Mouse (Mus musculus) ES-E14 (cell line): ENCODE data around the gene Lrrc75a. TPM values are rescaled to one million over a fixed set of nuclear protein-coding genes. Genes with fewer than 3 reads are reported as not detected.

Experiments used
- DNase-seq: peaks from one replicate; pipeline ENCODE4 v3.0.0-alpha.2; 2013; ENCODE audit warnings: low read depth, low spot score
- H3K27ac ChIP-seq: 2 replicates; pipeline ENCODE4 v1.5.1; 2012; ENCODE audit warnings: low read depth, mild to moderate bottlenecking, low read length, moderate library complexity, mixed read lengths; ENCODE audit not compliant: poor library complexity, insufficient read depth, severe bottlenecking
- H3K36me3 ChIP-seq: 2 replicates; pipeline ENCODE4 v1.6.1; 2012; ENCODE audit warnings: mild to moderate bottlenecking, low read length, moderate library complexity, mixed read lengths; ENCODE audit not compliant: control insufficient read depth, poor library complexity, insufficient read depth, severe bottlenecking
- H3K4me1 ChIP-seq, 2 experiments: fragments of 150-350 bp in 1 of 2; sonication (generic) in 1 of 2; 2 replicates each; pipeline ENCODE4 v1.6.1; 2012; ENCODE audit warnings: low read length in 2 of 2, mild to moderate bottlenecking in 1 of 2, mixed read lengths in 1 of 2; ENCODE audit not compliant: control insufficient read depth in 2 of 2, insufficient read depth in 2 of 2, poor library complexity in 1 of 2
- H3K4me3 ChIP-seq, 2 experiments: fragments of 150-350 bp in 1 of 2; sonication (generic) in 1 of 2; 2 replicates each; pipeline ENCODE4 v1.5.1; 2012; ENCODE audit warnings: low read length in 2 of 2, low read depth in 1 of 2, mild to moderate bottlenecking in 1 of 2, mixed read lengths in 1 of 2; ENCODE audit not compliant: insufficient read depth in 1 of 2, poor library complexity in 1 of 2, severe bottlenecking in 1 of 2
- H3K9ac ChIP-seq: 2 replicates; pipeline ENCODE4 v1.6.1; 2012; ENCODE audit warnings: low read depth, mild to moderate bottlenecking, low read length, mixed read lengths; ENCODE audit not compliant: poor library complexity, insufficient read depth, severe bottlenecking
- H3K9me3 ChIP-seq: fragments of 150-350 bp; sonication (generic); 2 replicates; pipeline ENCODE4 v1.6.1; 2012; ENCODE audit warnings: low read depth, mild to moderate bottlenecking, low read length; ENCODE audit not compliant: control insufficient read depth, insufficient read depth
- CHD2 ChIP-seq: IDR thresholded peaks from 2 replicates; pipeline ENCODE4 v1.6.1; 2014; ENCODE audit warnings: mild to moderate bottlenecking, low read depth, low read length, inconsistent platforms
- HCFC1 ChIP-seq: IDR thresholded peaks from 2 replicates; pipeline ENCODE4 v1.6.1; 2012; ENCODE audit warnings: low read length, inconsistent platforms, borderline replicate concordance; ENCODE audit not compliant: insufficient read depth
- MAFK ChIP-seq: IDR thresholded peaks from 2 replicates; pipeline ENCODE4 v1.6.1; 2014; ENCODE audit warnings: mild to moderate bottlenecking, low read depth, low read length, inconsistent platforms; ENCODE audit not compliant: insufficient read depth
- ZC3H11A ChIP-seq: IDR thresholded peaks from 2 replicates; pipeline ENCODE4 v1.6.1; 2012; ENCODE audit warnings: low read depth, mild to moderate bottlenecking, inconsistent platforms, low read length, borderline replicate concordance
- ZNF384 ChIP-seq: IDR thresholded peaks from 2 replicates; pipeline ENCODE4 v1.6.1; 2012; ENCODE audit warnings: low read depth, low read length, inconsistent platforms
- in situ Hi-C, 2 experiments: fragments of 600-800 bp; cut with MboI; formaldehyde crosslinking; loops; one replicate each; pipeline ENCODE4 v1.15.1; 2025; ENCODE audit warnings: low sequenced_read_pairs in 2 of 2, inconsistent platforms in 1 of 2; ENCODE audit not compliant: unreplicated experiment in 2 of 2
- total RNA-seq: library from RNA; depleted of rRNA; stranded (reverse); fragments of 300-350 nt; gene quantifications from 2 replicates; pipeline ENCODE4 v1.2.3, GENCODE M21; 2012

Lrrc75a gene
- total RNA-seq, 1 experiment = 9.9 TPM

- Histone ChIP-seq H3K9ac (no peak overlapping the region), H3K4me1 (peaks cover 4 to 6% of the 10 kb centered on the region in 2 experiments; a peak in 2 of 4 replicates), H3K27ac (no peak overlapping the region), H3K4me3 (no peak overlapping the region), H3K36me3 (peaks cover 2% of the 10 kb centered on the region; the same call in 1 of the 2 replicates), H3K9me3 (no peaks in the 10 kb centered on the region)
- TF ChIP-seq HCFC1 (no peak), ZNF384 (no peak), MAFK (no peak)
- in situ Hi-C loops = no loop called here
- DNase-seq = no peak
Observed at GRCm38 (mm10) chr11:62621079-62621478, 27.2 kb downstream of the Lrrc75a start.

- Histone ChIP-seq H3K4me3 (no peak overlapping the region), H3K9ac (no peak overlapping the region), H3K36me3 (peaks cover 2% of the 10 kb centered on the region; the same call in 1 of the 2 replicates), H3K4me1 (peaks cover 0 to 2% of the 10 kb centered on the region in 2 experiments; a peak in 1 of 4 replicates), H3K9me3 (no peaks in the 10 kb centered on the region), H3K27ac (no peak overlapping the region)
- in situ Hi-C loops = no loop called here
- TF ChIP-seq MAFK (no peak), ZNF384 (no peak), HCFC1 (no peak), CHD2 (no peak), ZC3H11A (no peak)
- no peak for DNase-seq
Observed at GRCm38 (mm10) chr11:62615456-62615855, 32.9 kb downstream of the Lrrc75a start.

GRCm38 (mm10) chr11:62614876-62615410 is 33.4 kb downstream of the Lrrc75a start:
- no peak for TF ChIP-seq MAFK
- TF ChIP-seq CHD2 = no peak
- no peak for TF ChIP-seq ZC3H11A
- TF ChIP-seq HCFC1 = no peak
- TF ChIP-seq ZNF384 = no peak
- no peaks in the 10 kb centered on the region for H3K9me3 ChIP-seq
- peaks cover 2% of the 10 kb centered on the region; the same call in 1 of the 2 replicates for H3K36me3 ChIP-seq
- no peak overlapping the region for H3K9ac ChIP-seq
- H3K4me1 ChIP-seq = peaks cover 0 to 2% of the 10 kb centered on the region in 2 experiments; a peak in 1 of 4 replicates
- no peak overlapping the region for H3K4me3 ChIP-seq
- in situ Hi-C loops = loop anchor here in 1 of 2 experiments (5.0 kb wide), 1 partner anchor 62 kb away; no protein-coding TSS in a partner anchor
- DNase-seq = no peak
- H3K27ac ChIP-seq = no peak overlapping the region

GRCm38 (mm10) chr11:62613657-62614365 is 34.5 kb downstream of the Lrrc75a start:
- H3K27ac ChIP-seq = no peak overlapping the region
- peak overlapping the region in 1 of 2 experiments; percentile 33; a peak in 3 of 4 replicates for H3K4me3 ChIP-seq
- no peaks in the 10 kb centered on the region for H3K9me3 ChIP-seq
- TF ChIP-seq MAFK = no peak
- TF ChIP-seq ZC3H11A = no peak
- no peak for TF ChIP-seq ZNF384
- TF ChIP-seq CHD2 = 0 out of 2 replicates have a peak, but pooled peaks have one; percentile 13
- 0 out of 2 replicates have a peak, but pooled peaks have one; percentile 35 for TF ChIP-seq HCFC1
- in situ Hi-C loops = loop anchor here in 1 of 2 experiments (5.0 kb wide), 1 partner anchor 63 kb away; no protein-coding TSS in a partner anchor
- peaks cover 0 to 4% of the 10 kb centered on the region in 2 experiments; a peak in 1 of 4 replicates for H3K4me1 ChIP-seq
- peak; percentile 97 for DNase-seq
- peak overlapping the region; percentile 27 for H3K9ac ChIP-seq
- peaks cover 2% of the 10 kb centered on the region; the same call in 1 of the 2 replicates for H3K36me3 ChIP-seq
